Mouse (Mus musculus): ENCODE data around the gene 1700018F24Rik. TPM values are rescaled to one million over a fixed set of nuclear protein-coding genes. Genes with fewer than 3 reads are reported as not detected.
A peak's percentile ranks its signal among the peaks of the same experiment; 100 is the strongest.
"Not testable (repeated sequence)": the region's sequence is repeated elsewhere in the genome, so short reads cannot be mapped to it uniquely, and the experiment has no call there.

The 1700018F24Rik gene
- total RNA-seq, 1 experiment from 2014 or later, result not detected

- ATAC-seq (replicated peaks; ENCODE audit: low read depth, poor library complexity, severe bottlenecking), result peak; percentile 16; the same call in 1 of the 2 replicates
Observed at GRCm38 (mm10) chr5:145075081-145075480, 32.3 kb downstream of the 1700018F24Rik start.

GRCm38 (mm10) chr5:145081866-145082613 lies 39.2 kb downstream of the 1700018F24Rik start:
- ATAC-seq (replicated peaks; ENCODE audit: low read depth, poor library complexity, severe bottlenecking), result no peak

- ATAC-seq (replicated peaks; ENCODE audit: low read depth, poor library complexity, severe bottlenecking), result not testable (repeated sequence)
Observed at GRCm38 (mm10) chr5:145083201-145083600, 40.4 kb downstream of the 1700018F24Rik start.

GRCm38 (mm10) chr5:145083632-145084451 lies 41.1 kb downstream of the 1700018F24Rik start, which contains the start of the genes Arpc1a and Kpna7:
Gene Arpc1a, plus strand, starts transcription at chr5:145083830.
Gene Kpna7, minus strand, starts transcription at chr5:145084030.
- ATAC-seq (replicated peaks; ENCODE audit: low read depth, poor library complexity, severe bottlenecking), result peak; percentile 94

- no peak for ATAC-seq (replicated peaks; ENCODE audit: low read depth, poor library complexity, severe bottlenecking)
Observed at GRCm38 (mm10) chr5:145084822-145085221, 42.0 kb downstream of the 1700018F24Rik start.

- no peak for ATAC-seq (replicated peaks; ENCODE audit: low read depth, poor library complexity, severe bottlenecking)
Observed at GRCm38 (mm10) chr5:145088186-145088585, 45.4 kb downstream of the 1700018F24Rik start.

- 0 out of 2 replicates have a peak, but pooled peaks have one; percentile 15 for ATAC-seq (replicated peaks; ENCODE audit: low read depth, poor library complexity, severe bottlenecking)
Observed at GRCm38 (mm10) chr5:145089878-145090277, 47.1 kb downstream of the 1700018F24Rik start.

Other genes with a start within 250 kb of the 1700018F24Rik start
- gene Smurf1, start 77.1 kb upstream of the 1700018F24Rik start, total RNA-seq (2017), result 3.1 and 4.4 TPM in 2 replicates
- not detected in 2 replicates for gene Gm4871, start 10.2 kb upstream of the 1700018F24Rik start, total RNA-seq (2017)
- 57.1 and 89.3 TPM in 2 replicates for gene Arpc1a, start 40.8 kb downstream of the 1700018F24Rik start, total RNA-seq (2017)
- not detected in 2 replicates for gene Kpna7, start 41.0 kb downstream of the 1700018F24Rik start, total RNA-seq (2017)
- 144 and 160 TPM in 2 replicates for gene Arpc1b, start 71.2 kb downstream of the 1700018F24Rik start, total RNA-seq (2017)
- gene Pdap1, start 97.2 kb downstream of the 1700018F24Rik start, total RNA-seq (2017), result 164 and 249 TPM in 2 replicates
- gene Bud31, start 97.4 kb downstream of the 1700018F24Rik start, total RNA-seq (2017), result 188 and 253 TPM in 2 replicates
- gene Ptcd1, start 124.1 kb downstream of the 1700018F24Rik start, total RNA-seq (2017), result 15.1 and 15.3 TPM in 2 replicates
- 38.3 and 45.7 TPM in 2 replicates for gene Cpsf4, start 124.2 kb downstream of the 1700018F24Rik start, total RNA-seq (2017)
- 130 and 141 TPM in 2 replicates for gene Atp5j2, start 149.1 kb downstream of the 1700018F24Rik start, total RNA-seq (2017)
- gene Zkscan14, start 158.9 kb downstream of the 1700018F24Rik start, total RNA-seq (2017), result 21.9 and 22.0 TPM in 2 replicates
- gene Zkscan5, start 161.6 kb downstream of the 1700018F24Rik start, total RNA-seq (2017), result 6.9 and 7.2 TPM in 2 replicates
- gene Zfp655, start 188.7 kb downstream of the 1700018F24Rik start, total RNA-seq (2017), result 43.1 and 58.1 TPM in 2 replicates
- gene Zscan25, start 237.5 kb downstream of the 1700018F24Rik start, total RNA-seq (2017), result 6.2 and 11.1 TPM in 2 replicates